8 mouse cellular contexts compared by ENCODE assay signal in genomic region chr3:89091811-89092508, GRCm38 (mm10). TPM values are rescaled to one million over a fixed set of nuclear protein-coding genes. Genes with fewer than 3 reads are reported as not detected.
DNase-seq lines count a peak whose midpoint lies in the region; ATAC-seq and TF ChIP-seq lines count a peak whose summit lies in the region.

No protein-coding gene starts in this region.

- no peak for TF ChIP-seq CTCF in layer of hippocampus, adult 2 months (conservative IDR thresholded peaks at IDR 0.05)
- TF ChIP-seq CTCF in hindbrain, postnatal 0 days (IDR thresholded peaks at IDR 0.05; ENCODE audit: low read depth) = no peak

- DNase-seq in layer of hippocampus, adult 2 months (ENCODE audit: low spot score in 2 of 2) = no peak
- DNase-seq in layer of hippocampus, adult 18-20 months (ENCODE audit: low spot score in 2 of 2) = no peak
- peak; percentile 48 to 50 for DNase-seq in cerebellum, postnatal 14 days
- DNase-seq in hindbrain, postnatal 0 days (ENCODE audit: low spot score) = no peak
- no peak for DNase-seq in gastrocnemius, adult 18-20 months (ENCODE audit: low spot score)
- no peak for DNase-seq in frontal cortex, postnatal 36 days (ENCODE audit: low spot score in 2 of 2)
- no peak for DNase-seq in kidney, postnatal 14 days

- H3K4me2 ChIP-seq in hindbrain, postnatal 0 days (ENCODE audit: low read depth, low read length) = peak overlapping the region; percentile 98
- peak overlapping the region; percentile 97 for H3K4me2 ChIP-seq in neural tube, embryonic 12.5 days (replicated peaks)

- ATAC-seq in hindbrain, postnatal 0 days = no peak
- ATAC-seq in neural tube, embryonic 12.5 days (ENCODE audit: low FRiP score, low read depth) = no peak

- 0 out of 2 replicates have a peak, but pooled peaks cover 13% of the 10 kb centered on the region for H3K4me1 ChIP-seq in hindbrain, postnatal 0 days (ENCODE audit: insufficient read depth, low read length)
- peaks cover 47% of the 10 kb centered on the region for H3K4me1 ChIP-seq in neural tube, embryonic 12.5 days

- no peaks in the 10 kb centered on the region for H3K27me3 ChIP-seq in hindbrain, postnatal 0 days (ENCODE audit: insufficient read depth, low read length)
- peaks cover 13% of the 10 kb centered on the region for H3K27me3 ChIP-seq in neural tube, embryonic 12.5 days (replicated peaks)

- H3K9me3 ChIP-seq in hindbrain, postnatal 0 days (ENCODE audit: low read length) = no peaks in the 10 kb centered on the region
- no peaks in the 10 kb centered on the region for H3K9me3 ChIP-seq in neural tube, embryonic 12.5 days

- H3K36me3 ChIP-seq in hindbrain, postnatal 0 days (ENCODE audit: insufficient read depth, low read length) = peaks cover 37% of the 10 kb centered on the region
- H3K36me3 ChIP-seq in neural tube, embryonic 12.5 days = peaks cover 45% of the 10 kb centered on the region

- H3K27ac ChIP-seq in layer of hippocampus, adult 2 months = peak overlapping the region; percentile 88
- H3K27ac ChIP-seq in hindbrain, postnatal 0 days = peak overlapping the region; percentile 79
- no peak overlapping the region for H3K27ac ChIP-seq in neural tube, embryonic 12.5 days

- 7% methylated on average over 20 of the region's 20 CpGs for WGBS in hindbrain, postnatal 0 days
- 7% methylated on average over 20 of the region's 20 CpGs for WGBS in neural tube, embryonic 12.5 days

- H3K4me3 ChIP-seq in layer of hippocampus, adult 2 months = peak overlapping the region; percentile 86
- H3K4me3 ChIP-seq in hindbrain, postnatal 0 days (ENCODE audit: low read length) = peak overlapping the region; percentile 73
- peak overlapping the region; percentile 65 for H3K4me3 ChIP-seq in neural tube, embryonic 12.5 days

- peak overlapping the region; percentile 78 for H3K9ac ChIP-seq in hindbrain, postnatal 0 days (replicated peaks; ENCODE audit: low read length)
- peak overlapping the region; percentile 78 for H3K9ac ChIP-seq in neural tube, embryonic 12.5 days

RNA-seq across cellular contexts. Expression of gene Rusc1, which starts 1.2 kb away (rescaled TPM):
- total RNA-seq in layer of hippocampus, adult 2 months (2021) = 100 to 1,000 TPM; 136 to 139 TPM
- 100 to 1,000 TPM; 128 to 134 TPM for total RNA-seq in layer of hippocampus, adult 18-20 months (2021)
- total RNA-seq in hindbrain, postnatal 0 days (2014; rRNA removed) = 190 and 197 TPM in 2 replicates
- 86.0 and 95.6 TPM in 2 replicates for polyA plus RNA-seq in hindbrain, postnatal 0 days (2015; fragmentation: Nextera tagmentation; extraction: Ambion mirVana)
- 70.2 and 78.8 TPM in 2 replicates for polyA plus RNA-seq in neural tube, embryonic 12.5 days (2016; fragmentation: Nextera tagmentation; extraction: Ambion mirVana)
- total RNA-seq in gastrocnemius, adult 18-20 months (2021) = 10 to 100 TPM; 15.4 to 20.2 TPM

RNA-seq across cellular contexts. Expression of gene Gm43738, which starts 8.9 kb away (rescaled TPM):
- under 1 TPM in 1 of 2 experiments, not detected in 1; 0.18 TPM for total RNA-seq in layer of hippocampus, adult 2 months (2021)
- total RNA-seq in layer of hippocampus, adult 18-20 months (2021) = not detected
- total RNA-seq in hindbrain, postnatal 0 days (2014; rRNA removed) = not detected in 2 replicates
- polyA plus RNA-seq in hindbrain, postnatal 0 days (2015; fragmentation: Nextera tagmentation; extraction: Ambion mirVana) = not detected in 2 replicates
- polyA plus RNA-seq in neural tube, embryonic 12.5 days (2016; fragmentation: Nextera tagmentation; extraction: Ambion mirVana) = not detected in 2 replicates
- total RNA-seq in gastrocnemius, adult 18-20 months (2021) = not detected

RNA-seq across cellular contexts. Expression of gene Fdps, which starts 9.8 kb away (rescaled TPM):
- 10 to 100 TPM; 72.5 to 78.4 TPM for total RNA-seq in layer of hippocampus, adult 2 months (2021)
- total RNA-seq in layer of hippocampus, adult 18-20 months (2021) = 10 to 100 TPM; 83.7 to 91.9 TPM
- 340 and 366 TPM in 2 replicates for total RNA-seq in hindbrain, postnatal 0 days (2014; rRNA removed)
- 310 and 341 TPM in 2 replicates for polyA plus RNA-seq in hindbrain, postnatal 0 days (2015; fragmentation: Nextera tagmentation; extraction: Ambion mirVana)
- 353 and 354 TPM in 2 replicates for polyA plus RNA-seq in neural tube, embryonic 12.5 days (2016; fragmentation: Nextera tagmentation; extraction: Ambion mirVana)
- 10 to 100 TPM; 27.2 to 27.8 TPM for total RNA-seq in gastrocnemius, adult 18-20 months (2021)

RNA-seq across cellular contexts. Expression of gene Pklr, which starts 44.0 kb away (rescaled TPM):
- not detected for total RNA-seq in layer of hippocampus, adult 2 months (2021)
- total RNA-seq in layer of hippocampus, adult 18-20 months (2021) = under 1 TPM in 1 of 2 experiments, not detected in 1; 0.15 TPM
- not detected in 2 replicates for total RNA-seq in hindbrain, postnatal 0 days (2014; rRNA removed)
- 0.10 and 0.21 TPM in 2 replicates for polyA plus RNA-seq in hindbrain, postnatal 0 days (2015; fragmentation: Nextera tagmentation; extraction: Ambion mirVana)
- polyA plus RNA-seq in neural tube, embryonic 12.5 days (2016; fragmentation: Nextera tagmentation; extraction: Ambion mirVana) = 0.43 and 0.46 TPM in 2 replicates
- total RNA-seq in gastrocnemius, adult 18-20 months (2021) = not detected

Comparison
In these comparisons a context has a peak if more than half of its experiments do, and no peak if none do; other contexts are left out.
1. DNase-seq: peak in cerebellum, postnatal 14 days (2 of 2); none in layer of hippocampus, adult 2 months (0 of 2), layer of hippocampus, adult 18-20 months (0 of 2), hindbrain, postnatal 0 days (single experiment), gastrocnemius, adult 18-20 months (single experiment), frontal cortex, postnatal 36 days (0 of 2) and kidney, postnatal 14 days (single experiment).
2. Peak in every context shown above with its lines, with median percentiles within 50 percentile points of each other: H3K4me3 ChIP-seq.